Mouse (Mus musculus) cerebellum, adult 2 months (tissue): ENCODE measurements around the gene Elmo1.

ENCODE experiments used
- CTCF ChIP-seq: fragments of 200-500 bp; IDR thresholded peaks from 2 replicates; pipeline ENCODE4 v1.5.1; 2011; ENCODE audit warnings: low read depth, mild to moderate bottlenecking, control low read depth, low read length, moderate library complexity, borderline replicate concordance; ENCODE audit not compliant: insufficient read depth
- POLR2A ChIP-seq: fragments of 200-500 bp; IDR thresholded peaks from 2 replicates; pipeline ENCODE4 v1.6.1; 2011; ENCODE audit warnings: low read length, control low read depth, borderline replicate concordance; ENCODE audit not compliant: insufficient read depth

DNA sequence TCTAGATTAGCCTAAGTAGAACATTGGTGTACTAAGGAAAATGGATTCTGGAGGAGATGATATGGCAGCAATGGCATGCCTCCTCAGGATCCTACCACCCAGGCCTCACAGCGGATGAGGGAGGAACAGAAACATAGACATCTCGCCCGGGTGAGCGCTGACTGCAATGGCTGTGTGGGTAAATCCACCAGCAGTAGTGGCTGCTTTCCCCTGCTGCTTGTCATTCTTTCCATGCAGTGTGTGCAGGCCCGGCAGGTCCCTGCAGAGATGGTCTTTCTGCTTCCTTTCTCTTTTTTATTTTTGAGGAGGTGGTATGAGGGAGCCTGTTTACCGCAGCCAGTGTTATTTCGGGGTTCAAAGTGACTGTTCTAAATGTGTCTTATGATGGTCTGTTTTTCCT is 143.3 kb downstream of the Elmo1 start:
- TF ChIP-seq POLR2A (no peak), CTCF (no peak)
